Mouse (Mus musculus) bone marrow macrophage, adult 2 months (primary cell): ENCODE data around the gene Syn3. TPM values are rescaled to one million over a fixed set of nuclear protein-coding genes. Genes with fewer than 3 reads are reported as not detected.

Experiments used
- H3K27ac ChIP-seq: 2 replicates; pipeline ENCODE4 v1.5.1; 2012; ENCODE audit warnings: low read depth, low read length; ENCODE audit not compliant: insufficient read depth
- H3K4me1 ChIP-seq: 2 replicates; pipeline ENCODE4 v1.6.1; 2012; ENCODE audit warnings: low read length; ENCODE audit not compliant: control insufficient read depth, insufficient read depth
- H3K4me3 ChIP-seq: 2 replicates; pipeline ENCODE4 v1.5.1; 2012; ENCODE audit warnings: mild to moderate bottlenecking, low read length, moderate library complexity; ENCODE audit not compliant: insufficient read depth
- CTCF ChIP-seq: IDR thresholded peaks from 2 replicates; pipeline ENCODE4 v1.5.1; 2012; ENCODE audit warnings: low read depth, mild to moderate bottlenecking, low read length, moderate library complexity
- POLR2A ChIP-seq: IDR thresholded peaks from 2 replicates; pipeline ENCODE4 v1.6.1; 2012; ENCODE audit warnings: mild to moderate bottlenecking, low read depth, low read length, borderline replicate concordance
- polyA plus RNA-seq: library from polyadenylated mRNA; stranded (reverse); fragments of >200 nt; gene quantifications from 2 replicates; pipeline ENCODE4 v1.2.4, GENCODE M21; 2012; ENCODE audit not compliant: missing spikeins, insufficient read depth, insufficient read length

Gene Syn3
- polyA plus RNA-seq, 1 experiment = not detected

GRCm38 (mm10) chr10:86250149-86250922 lies 248.4 kb downstream of the Syn3 start:
- Histone ChIP-seq H3K4me1 (no peaks in the 10 kb centered on the region), H3K27ac (no peak overlapping the region), H3K4me3 (no peak overlapping the region)
- no peak for TF ChIP-seq CTCF
- TF ChIP-seq POLR2A = no peak

GRCm38 (mm10) chr10:86249283-86249682 lies 249.4 kb downstream of the Syn3 start:
- Histone ChIP-seq H3K4me1 (no peaks in the 10 kb centered on the region), H3K4me3 (no peak overlapping the region), H3K27ac (no peak overlapping the region)
- no peak for TF ChIP-seq POLR2A
- TF ChIP-seq CTCF = no peak

- H3K27ac ChIP-seq = no peak overlapping the region
- no peak for TF ChIP-seq CTCF
- TF ChIP-seq POLR2A = no peak
- no peaks in the 10 kb centered on the region for H3K4me1 ChIP-seq
- H3K4me3 ChIP-seq = no peak overlapping the region
These were observed 249.9 kb downstream of the Syn3 start for GRCm38 (mm10) chr10:86248807-86249206.

- Histone ChIP-seq H3K4me1 (no peaks in the 10 kb centered on the region), H3K4me3 (no peak overlapping the region), H3K27ac (no peak overlapping the region)
- TF ChIP-seq POLR2A (no peak), CTCF (no peak)
These were observed 250.5 kb downstream of the Syn3 start for GRCm38 (mm10) chr10:86248131-86248740.

- TF ChIP-seq CTCF (no peak), POLR2A (no peak)
- Histone ChIP-seq H3K4me1 (no peaks in the 10 kb centered on the region), H3K27ac (no peak overlapping the region), H3K4me3 (no peak overlapping the region)
These were observed 253.3 kb downstream of the Syn3 start for GRCm38 (mm10) chr10:86245396-86245795.

- no peak overlapping the region for H3K4me3 ChIP-seq
- no peaks in the 10 kb centered on the region for H3K4me1 ChIP-seq
- H3K27ac ChIP-seq = no peak overlapping the region
- TF ChIP-seq POLR2A (no peak), CTCF (no peak)
These were observed 255.2 kb downstream of the Syn3 start for GRCm38 (mm10) chr10:86243525-86243924.

GRCm38 (mm10) chr10:86242721-86243120 lies 256.0 kb downstream of the Syn3 start:
- TF ChIP-seq CTCF (no peak), POLR2A (no peak)
- Histone ChIP-seq H3K27ac (no peak overlapping the region), H3K4me1 (no peaks in the 10 kb centered on the region), H3K4me3 (no peak overlapping the region)

GRCm38 (mm10) chr10:86230006-86230405 lies 268.7 kb downstream of the Syn3 start:
- no peak for TF ChIP-seq POLR2A
- TF ChIP-seq CTCF = no peak
- H3K27ac ChIP-seq = no peak overlapping the region
- H3K4me3 ChIP-seq = no peak overlapping the region
- H3K4me1 ChIP-seq = no peaks in the 10 kb centered on the region

- TF ChIP-seq CTCF (no peak), POLR2A (no peak)
- no peak overlapping the region for H3K4me3 ChIP-seq
- H3K4me1 ChIP-seq = no peaks in the 10 kb centered on the region
- no peak overlapping the region for H3K27ac ChIP-seq
These were observed 273.2 kb downstream of the Syn3 start for GRCm38 (mm10) chr10:86225480-86225879.

GRCm38 (mm10) chr10:86218984-86219383 lies 279.7 kb downstream of the Syn3 start:
- TF ChIP-seq POLR2A (no peak), CTCF (no peak)
- Histone ChIP-seq H3K27ac (no peak overlapping the region), H3K4me3 (no peak overlapping the region), H3K4me1 (no peaks in the 10 kb centered on the region)

- Histone ChIP-seq H3K4me1 (no peaks in the 10 kb centered on the region), H3K27ac (no peak overlapping the region), H3K4me3 (no peak overlapping the region)
- TF ChIP-seq CTCF (no peak), POLR2A (no peak)
These were observed 281.9 kb downstream of the Syn3 start for GRCm38 (mm10) chr10:86216836-86217235.
